Mouse (Mus musculus) monocyte, adult 5-6 weeks (primary cell): ENCODE results near the gene Baz1b. TPM values are rescaled to one million over a fixed set of nuclear protein-coding genes. Genes with fewer than 3 reads are reported as not detected.

Experiments
- ATAC-seq: fragments of 153-309, 156-312 bp; replicated peaks from 2 replicates; pipeline ENCODE4 v1.8.0; 2017; ENCODE audit warnings: mild to moderate bottlenecking; ENCODE audit not compliant: low TSS enrichment, insufficient number of reproducible peaks, severe bottlenecking, poor library complexity, low FRiP score
- total RNA-seq: library from RNA; stranded (forward); fragments of 200-1000, 200-491, 200-594 nt; gene quantifications from 3 replicates; pipeline ENCODE4 v1.2.3, GENCODE M21; 2017

The Baz1b gene
- total RNA-seq = 100 to 162 TPM (median 112 TPM) in 3 replicates

DNA sequence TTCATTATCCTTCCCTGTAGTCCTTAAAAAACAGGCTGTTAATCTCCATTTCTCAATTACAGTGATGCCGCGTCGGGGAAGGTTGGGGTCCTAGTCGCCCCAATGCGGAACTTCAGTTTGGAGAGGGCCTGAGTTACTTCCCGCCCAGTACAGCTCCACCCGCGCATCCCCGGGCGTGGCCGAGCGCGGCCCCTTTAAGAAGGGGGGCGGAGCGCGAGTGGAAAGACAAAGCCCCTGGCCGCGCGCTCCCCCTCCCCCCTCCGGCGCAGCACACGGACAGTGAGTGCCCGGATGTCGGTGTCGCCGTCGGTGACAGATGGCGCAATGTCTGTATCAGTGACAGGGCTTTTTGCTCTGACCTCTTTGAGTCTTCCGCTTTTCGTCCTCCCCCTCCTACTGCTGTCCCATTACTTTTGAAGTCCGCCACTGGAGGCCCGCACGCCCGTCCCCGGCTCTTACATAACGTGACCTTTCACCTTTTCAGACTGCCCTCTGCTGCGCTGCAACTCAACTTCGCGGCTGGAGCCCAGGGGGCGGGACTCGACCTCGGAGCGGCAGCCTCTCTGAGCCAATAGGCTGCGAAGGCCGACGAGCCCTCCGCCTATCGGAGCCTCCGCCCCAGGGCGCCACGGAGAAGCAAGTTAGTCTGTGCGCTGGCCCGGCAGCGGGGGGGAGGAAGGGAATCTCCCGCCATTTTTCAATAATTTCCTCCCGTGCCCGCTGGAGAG is at the start of gene Baz1b:
Baz1b (plus strand) TSS at position 644 of the 728 bp plus-strand sequence.
- ATAC-seq = peak; percentile 93

DNA sequence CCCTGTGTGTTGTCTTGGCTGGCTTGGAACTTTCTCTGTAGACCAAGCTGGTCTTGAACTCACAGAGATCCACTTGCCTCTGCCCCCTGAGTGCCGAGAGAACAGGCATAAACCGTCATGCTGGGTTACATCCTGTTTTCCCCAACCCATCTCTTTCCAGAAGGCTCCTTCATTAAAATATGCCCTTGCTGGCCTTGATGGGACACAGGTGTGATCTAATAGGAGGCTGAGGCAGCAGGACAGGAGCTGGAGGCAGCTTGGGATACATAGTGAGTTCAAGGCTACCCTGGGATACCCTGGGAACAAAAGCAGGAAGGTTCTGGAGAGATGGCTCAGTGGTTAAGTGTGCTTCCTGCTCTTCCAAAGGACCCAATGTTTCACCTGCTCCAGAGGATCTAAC is 47.2 kb upstream of the Baz1b start:
- ATAC-seq = no peak

DNA sequence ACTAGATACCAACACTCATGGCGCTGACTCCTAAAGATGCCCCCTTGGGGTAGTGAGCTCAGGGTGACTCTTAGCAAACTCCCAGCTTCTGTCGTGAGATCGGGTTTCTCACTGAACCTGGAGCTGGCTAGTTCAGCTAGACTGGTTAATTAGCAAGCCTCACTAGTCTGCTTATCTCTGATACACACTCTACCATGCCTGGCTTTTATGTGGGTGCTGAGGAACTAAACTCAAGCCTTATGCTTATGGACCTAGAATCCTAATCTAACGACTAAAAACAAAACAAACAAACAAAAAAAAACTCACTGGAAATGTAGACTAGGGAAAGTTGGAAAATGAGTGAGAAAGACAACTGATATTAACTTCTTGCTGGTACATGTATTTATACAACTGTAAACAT is 42.6 kb upstream of the Baz1b start:
- no peak for ATAC-seq

DNA sequence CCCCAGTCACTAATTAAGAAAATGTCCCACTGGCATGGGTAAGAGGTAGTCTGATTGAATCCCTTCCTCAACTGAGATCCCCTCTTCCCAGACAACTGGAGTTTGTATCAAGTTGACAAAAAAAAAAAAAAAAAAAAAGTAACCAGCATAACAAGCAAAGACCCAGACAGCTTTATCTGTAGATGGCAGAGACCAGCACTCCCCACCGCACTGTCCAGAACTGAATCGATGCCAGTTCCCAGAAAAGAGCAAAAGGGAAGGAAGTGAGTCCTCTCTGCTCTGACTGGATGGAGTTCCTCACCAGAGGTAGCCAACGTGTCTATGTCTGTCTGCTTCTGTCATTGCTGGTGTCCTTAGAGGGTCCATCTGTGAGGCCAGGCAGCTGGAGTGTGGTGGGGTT is 41.5 kb upstream of the Baz1b start:
- no peak for ATAC-seq

DNA sequence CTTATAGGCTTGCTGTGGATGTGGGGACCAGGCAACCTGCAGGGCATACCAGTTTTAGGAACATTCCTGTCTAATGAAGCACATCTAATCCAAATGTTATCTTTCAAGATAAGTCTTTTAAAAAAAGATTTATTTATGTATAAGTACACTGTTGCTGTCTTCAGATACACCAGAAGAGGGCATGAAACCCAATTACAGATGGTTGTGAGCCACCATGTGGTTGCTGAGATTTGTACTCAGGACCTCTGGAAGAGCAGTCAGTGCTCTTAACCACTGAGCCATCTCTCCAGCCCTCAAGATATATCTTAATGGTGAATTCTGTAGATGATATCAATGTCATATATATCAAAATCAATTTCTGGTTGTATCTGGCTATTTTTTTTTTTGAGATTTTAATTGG is 41.1 kb upstream of the Baz1b start:
- no peak for ATAC-seq

DNA sequence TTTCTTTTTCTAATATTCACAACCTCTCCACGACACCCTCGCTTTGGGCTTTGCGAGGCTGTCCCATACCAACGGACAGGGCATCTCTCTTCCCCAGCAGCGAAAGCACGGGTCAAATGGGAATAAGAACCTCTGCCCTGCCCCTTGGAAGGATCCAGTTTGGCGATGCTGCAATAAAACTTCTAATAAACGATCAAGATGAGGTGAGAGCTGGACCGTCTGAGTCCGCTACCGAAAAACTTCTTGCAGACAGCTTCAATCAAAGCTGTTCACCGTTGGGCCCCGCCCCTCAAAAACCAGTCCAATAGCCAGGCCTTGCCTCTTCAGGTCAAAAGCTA is 38.4 kb upstream of the Baz1b start:
- ATAC-seq = no peak

DNA sequence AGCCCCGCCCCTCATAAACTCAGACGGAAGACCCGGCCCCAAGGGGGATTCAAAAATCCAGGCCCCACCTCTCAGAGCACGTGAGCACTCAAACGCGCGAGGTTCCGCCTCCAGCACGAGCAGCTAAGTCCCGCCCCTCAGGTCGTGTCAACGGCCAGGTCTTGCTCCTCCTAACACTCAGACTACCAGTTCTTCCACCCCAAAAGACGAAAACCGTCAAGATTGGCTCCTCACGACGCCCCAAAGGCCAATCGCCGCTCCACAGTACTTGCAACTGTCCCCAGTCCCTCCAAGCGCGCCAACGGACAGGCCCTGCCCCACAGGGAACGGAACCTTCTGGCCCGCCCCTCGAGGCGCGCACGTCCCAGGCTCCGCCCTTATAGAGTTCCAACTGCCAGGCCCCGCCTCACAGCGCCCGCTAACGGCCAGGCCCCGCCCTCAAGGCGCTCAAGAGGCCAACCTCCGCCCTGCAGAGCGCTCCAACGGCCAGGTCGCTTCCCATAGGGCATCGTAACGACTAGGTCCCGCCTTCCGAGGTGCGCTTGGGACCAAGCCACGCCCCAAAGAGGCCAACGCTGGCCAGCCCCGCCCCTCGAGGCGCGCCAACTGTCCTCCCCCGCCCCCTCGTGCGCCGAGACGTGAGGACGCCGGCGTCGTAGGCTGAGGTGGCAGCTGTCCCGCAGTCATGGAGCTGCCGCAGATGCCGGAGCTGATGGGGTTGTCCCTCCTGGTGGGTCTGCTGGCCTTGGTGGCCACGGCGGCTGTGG is 37.8 kb upstream of the Baz1b start, which contains the start of gene Tbl2:
Tbl2 (plus strand) TSS at position 605 of the 767 bp plus-strand sequence.
- ATAC-seq = peak; percentile 92

DNA sequence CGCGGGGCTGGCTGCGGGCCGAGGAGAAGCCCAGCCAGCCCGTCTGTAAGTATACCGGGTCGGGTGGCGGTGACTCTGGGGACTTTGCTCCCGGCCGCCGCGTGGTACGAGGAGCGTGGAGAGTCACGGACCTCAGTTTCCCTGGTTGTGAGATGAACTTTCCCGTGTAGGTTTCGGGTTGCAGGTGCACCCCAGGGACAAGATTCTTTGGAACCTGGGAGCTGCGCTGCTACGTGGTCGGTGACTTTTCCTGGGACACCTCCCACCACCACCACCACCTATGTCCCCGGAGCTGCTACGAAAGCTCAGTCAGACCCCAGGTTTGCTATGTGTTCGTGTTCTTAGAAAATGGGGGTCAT is 37.3 kb upstream of the Baz1b start:
- ATAC-seq = no peak

DNA sequence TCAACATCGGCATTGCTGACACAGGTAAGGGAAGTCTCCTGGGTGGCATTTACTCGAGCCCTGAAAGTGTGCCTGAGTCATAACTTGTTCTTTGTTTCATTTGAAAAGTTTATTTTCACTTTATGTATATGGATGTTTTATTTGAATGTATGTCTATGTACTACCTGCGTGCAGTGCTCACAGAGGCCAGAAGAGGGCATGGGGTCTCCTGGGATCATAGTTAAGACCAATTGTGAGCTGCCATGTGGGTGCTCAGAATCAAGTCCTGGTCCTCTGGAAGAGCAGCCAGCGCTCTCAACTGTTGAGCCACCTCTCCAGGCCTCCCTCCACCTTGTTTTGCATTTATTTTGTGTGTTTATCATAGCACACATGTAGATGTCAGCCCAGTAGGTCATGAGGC is 30.6 kb upstream of the Baz1b start:
- no peak for ATAC-seq

DNA sequence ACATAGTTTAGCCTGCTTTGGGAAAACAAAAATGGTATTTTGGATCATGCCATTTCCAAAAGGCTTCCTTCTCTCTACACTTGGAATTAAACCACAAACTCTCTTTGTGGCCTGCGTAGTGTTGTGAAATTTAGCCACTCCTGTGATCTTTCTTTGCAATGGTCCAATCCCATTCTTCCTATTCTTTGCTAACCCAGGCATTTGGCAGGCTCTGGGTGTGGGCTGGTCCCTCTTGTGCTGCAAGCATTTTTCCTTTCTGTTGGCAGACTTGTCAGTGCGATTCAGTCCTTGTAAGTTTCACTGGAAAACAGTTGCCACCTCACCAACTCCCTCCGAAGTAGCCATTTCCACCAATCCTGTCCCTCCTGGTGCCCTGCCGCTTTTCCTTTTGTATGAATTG is 25.8 kb upstream of the Baz1b start:
- no peak for ATAC-seq

DNA sequence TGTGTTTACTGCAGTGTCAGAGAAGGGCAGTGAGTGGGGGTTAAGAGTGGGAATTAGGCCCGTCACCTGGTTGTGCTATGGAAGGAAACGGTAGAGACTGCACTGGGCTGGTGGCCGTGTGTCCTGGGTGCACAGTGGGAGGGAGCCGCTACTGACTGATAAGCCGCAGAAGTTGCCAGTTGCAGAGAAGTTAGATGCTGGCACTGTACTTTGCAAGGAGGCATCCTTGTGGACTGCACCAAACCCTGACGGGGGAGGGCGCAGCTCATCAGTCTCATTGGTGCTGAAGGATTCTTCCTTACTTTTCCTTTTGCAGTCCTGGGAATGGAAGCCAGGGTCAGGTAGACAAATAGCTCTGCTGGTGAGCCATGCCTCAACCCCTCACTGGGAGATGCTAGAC is 25.4 kb upstream of the Baz1b start:
- ATAC-seq = no peak

DNA sequence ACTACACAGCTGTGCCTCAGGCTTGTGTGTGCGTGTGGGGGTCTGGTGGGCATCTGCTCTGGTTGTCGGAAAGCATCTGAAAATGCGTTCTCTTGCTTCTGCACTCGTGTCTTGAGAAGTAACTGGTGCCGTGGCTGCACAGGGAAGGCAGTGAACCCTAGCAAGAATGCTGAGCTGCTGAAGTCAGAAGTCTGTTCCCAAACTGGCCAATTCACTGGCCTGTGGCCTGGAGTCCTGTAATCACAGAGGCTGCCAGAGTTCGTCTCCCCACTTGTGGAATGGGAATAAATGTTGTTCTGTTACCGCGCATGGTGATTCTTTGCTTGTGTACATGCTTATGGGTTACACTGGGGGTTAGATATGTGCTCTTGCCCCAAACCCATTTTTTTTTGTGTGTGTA is 24.7 kb upstream of the Baz1b start:
- ATAC-seq = no peak

DNA sequence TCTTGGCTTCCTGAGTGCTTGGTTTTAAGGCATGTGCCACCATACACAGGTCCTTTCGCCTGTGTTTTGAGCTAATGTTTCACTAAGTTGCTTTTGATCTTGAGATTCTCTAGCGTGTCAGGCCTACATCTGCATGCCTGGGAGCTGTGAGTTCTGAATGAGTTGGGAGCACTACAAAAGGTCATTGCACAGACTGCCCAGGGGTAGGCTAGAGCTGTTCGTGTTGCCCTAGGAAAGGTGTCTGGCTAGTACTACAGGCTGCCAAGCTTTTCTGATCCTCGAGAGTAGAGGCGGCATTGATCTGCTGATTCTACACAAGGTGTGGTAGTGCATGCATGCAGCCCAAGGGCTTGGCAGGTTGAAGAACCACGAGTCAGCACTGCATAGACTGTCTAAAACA is 24.2 kb upstream of the Baz1b start:
- ATAC-seq = no peak

DNA sequence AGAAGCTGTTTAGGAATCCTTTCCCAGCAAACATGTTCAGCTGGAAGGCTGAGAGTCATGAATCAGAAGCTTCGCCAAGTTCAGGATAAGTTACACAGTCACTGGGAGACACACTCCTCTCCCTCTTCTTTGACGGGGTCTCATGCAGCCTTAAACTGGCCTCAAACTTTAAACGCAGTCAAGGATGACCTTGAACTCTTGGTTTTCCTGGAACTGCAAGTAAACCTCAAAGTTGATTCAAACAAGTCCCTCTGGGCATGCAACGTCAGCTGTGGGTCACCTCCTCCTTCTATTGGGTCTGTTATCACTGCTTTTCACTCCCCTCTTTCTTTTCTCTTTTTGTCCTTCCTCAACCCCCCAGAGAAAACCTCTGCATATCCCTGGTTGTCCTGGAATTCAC is 20.2 kb upstream of the Baz1b start:
- no peak for ATAC-seq

DNA sequence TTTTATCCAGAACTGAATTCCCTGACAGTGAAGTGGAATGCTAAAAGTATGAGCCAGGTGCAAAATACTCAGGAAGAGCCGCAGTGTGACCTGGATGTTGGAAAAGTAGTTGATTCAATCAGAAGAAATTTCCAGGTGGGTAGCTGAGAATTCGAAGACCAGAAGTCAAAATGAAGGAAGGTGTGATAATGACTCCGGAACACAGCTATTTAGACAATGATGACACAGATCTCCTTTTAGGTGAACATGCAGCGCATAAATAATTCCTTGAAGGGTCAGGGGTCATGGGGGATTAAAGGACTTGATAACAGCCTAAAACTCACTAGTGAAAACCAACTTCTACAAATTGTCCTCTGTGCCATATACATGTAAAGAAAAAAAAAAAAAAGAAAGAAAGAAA is 19.6 kb upstream of the Baz1b start:
- ATAC-seq = no peak

DNA sequence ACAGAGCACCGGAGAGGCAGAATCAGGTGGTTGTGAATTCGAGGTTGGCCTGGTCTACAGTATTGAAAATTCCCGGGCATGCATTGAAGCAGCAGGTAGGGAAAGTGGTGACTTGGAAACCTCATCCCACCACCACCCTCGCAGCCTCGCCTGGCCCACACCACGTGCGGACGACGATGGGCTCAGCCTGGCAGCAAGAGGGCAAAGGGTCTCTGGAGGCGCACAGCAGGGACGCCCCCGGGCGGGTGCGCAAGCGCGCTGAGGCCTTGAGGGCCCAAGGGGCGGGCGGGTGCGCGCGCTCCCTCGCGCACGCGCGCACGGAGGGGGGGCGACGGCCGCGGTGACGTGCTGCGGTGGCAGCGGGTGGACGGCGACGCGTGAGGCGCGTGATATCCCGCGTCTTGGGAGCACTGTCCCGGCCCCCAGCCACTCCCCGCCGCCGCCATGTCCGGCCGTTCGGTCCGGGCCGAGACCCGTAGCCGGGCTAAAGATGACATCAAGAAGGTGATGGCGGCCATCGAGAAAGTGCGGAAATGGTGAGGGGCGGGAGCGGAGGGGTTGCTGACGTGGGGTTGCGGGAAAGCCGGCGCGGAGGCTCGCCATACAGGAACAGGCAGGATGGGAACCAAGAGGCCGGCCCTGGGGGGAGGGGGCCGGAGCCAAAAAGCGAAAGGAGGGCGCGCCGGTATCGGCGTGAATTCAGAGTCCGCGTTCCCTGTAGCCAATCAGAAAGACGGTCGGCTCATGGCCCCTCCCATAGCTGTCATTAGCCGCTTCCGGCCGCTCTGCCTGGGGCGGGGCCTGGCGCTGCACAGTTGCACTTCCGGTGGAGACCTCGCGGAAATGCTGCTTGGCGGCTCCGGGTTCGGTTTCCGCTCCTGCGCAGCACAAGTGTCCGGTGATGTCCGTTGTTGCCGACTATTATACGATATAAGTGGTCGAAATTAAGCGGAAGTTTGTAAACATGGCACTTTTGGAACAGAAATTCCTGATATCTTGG is 18.7 kb upstream of the Baz1b start, which contains the start of gene Bcl7b:
Bcl7b (plus strand) TSS at position 221 of the 1,000 bp plus-strand sequence.
- ATAC-seq = peak; percentile 96

DNA sequence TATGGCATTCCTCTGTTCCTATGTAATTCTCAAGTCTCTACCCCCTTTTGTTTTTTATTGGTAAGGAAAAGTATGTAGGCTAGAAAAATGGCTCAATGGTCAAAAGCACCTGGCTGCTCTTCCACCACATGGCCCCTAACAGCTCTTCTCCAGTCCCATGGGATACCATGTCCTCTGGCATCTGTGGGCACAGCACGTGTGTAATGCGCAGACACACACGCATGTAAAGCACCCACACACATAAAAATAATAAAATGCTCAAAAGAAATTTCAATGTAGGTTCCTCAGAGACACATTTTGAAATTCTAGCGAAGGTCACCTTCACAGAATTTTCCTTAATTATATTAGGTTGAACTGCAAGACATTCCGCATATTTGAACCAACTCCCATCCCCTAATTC is 17.6 kb upstream of the Baz1b start:
- ATAC-seq = no peak

DNA sequence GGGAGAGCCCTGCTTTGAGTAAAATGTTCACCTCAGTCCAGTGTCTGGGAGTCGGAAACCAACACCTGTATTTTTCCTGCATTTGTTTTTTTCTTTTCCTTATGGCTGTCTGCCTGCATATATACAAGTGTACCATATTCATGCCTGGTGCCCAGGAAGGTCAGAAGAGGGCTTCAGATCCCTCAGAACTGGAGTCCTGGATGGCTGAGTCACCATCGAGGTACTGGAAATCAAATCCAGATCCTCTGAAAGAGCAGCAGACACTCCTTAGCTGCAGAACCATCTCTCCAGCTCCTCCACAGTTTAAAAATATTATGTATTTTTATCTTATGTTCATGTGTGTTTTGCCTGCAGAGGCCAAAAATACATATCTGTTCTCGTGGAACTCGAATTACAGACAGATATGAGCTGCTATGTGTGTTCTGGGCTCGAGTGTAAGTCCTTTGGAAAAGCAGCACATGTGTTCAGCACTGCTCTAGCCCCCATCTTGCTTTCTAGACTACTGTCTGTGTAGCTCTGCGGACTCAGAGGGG is 15.3 kb upstream of the Baz1b start:
- no peak for ATAC-seq

DNA sequence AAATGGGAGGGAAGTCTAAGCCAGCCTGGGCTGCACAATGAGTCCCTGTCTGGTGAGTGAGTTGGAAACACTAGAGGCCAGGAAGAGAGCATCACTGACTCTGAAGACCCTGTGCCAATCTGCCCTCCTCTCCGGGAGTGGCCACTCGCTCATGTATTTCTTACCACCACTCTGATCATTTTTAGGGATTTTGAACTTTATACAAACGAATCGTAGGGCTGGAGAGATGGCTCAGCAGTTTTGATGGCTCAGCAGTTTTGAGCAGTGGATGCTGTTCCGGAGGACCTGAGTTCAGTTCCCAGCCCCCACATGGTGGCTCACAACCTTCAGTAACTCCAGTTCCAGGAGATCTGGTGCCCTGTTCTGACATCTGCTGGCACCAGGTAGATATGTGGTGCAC is 14.1 kb upstream of the Baz1b start:
- ATAC-seq = no peak
